Mouse (Mus musculus): Measurements from ENCODE around the gene Ednra. TPM values are rescaled to one million over a fixed set of nuclear protein-coding genes. Genes with fewer than 3 reads are reported as not detected.
A peak's percentile ranks its signal among the peaks of the same experiment; 100 is the strongest.

Gene Ednra
- total RNA-seq, 2 experiments from 2014 or later, result 2.3 to 2.7 TPM

- no peak for DNase-seq
Observed at GRCm38 (mm10) chr8:77650646-77651190, 73.5 kb downstream of the Ednra start.

DNA sequence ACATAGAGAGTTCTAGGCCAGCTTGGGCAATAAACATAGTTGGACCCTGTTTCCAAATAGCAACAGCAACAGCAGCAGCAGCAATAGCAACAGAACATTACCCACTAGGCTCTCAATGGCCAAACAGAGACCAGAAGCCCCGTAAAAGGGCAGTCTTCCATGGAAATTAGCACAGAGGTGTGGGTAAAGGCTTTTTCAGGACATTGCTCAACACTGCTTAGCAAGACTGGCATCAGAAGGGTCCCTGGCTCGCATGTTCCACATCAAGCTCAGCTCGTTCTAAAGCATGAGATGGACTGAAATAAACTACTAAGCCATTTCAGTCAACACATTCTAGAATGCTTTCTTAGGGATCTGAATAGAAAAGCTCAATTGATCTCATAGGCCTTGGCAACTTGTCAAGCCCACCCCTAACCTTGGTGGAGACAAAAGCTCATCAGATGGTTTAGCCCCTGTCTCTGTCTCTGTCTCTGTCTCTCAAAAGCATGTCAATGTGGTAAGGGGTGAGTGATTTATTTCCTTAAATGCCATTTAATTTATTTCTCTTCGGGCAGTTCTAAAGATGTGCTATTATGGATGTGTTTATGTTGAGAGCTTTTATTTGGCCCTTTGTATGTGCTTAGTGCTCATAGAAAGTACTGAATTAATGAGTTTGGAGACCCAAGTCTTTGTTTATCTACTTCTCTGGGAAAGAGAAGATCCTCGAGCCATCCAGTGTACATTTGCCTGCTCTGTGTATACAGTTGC is 84.0 kb downstream of the Ednra start:
- no peak for DNase-seq

DNA sequence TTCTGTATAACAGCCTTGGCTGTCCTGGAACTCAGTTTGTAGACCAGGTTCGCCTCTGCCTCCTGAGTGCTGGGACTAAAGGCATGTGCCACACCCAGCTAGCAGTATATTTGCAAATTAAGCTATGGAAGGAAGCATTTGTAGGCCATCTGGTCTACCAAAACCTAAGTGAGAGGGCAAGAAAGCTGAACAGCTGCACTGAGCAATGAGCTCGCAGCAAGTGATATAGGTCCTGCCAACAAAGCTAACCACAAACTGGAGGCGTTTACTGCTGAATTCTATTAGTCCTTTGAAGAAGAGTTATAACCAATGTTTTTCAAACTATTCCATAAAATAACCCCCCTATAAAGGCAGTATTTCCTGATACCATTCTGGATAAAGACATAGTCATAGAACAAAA is 86.7 kb downstream of the Ednra start:
- no peak for DNase-seq

- no peak for DNase-seq
Observed at GRCm38 (mm10) chr8:77634035-77634434, 90.2 kb downstream of the Ednra start.

GRCm38 (mm10) chr8:77633211-77633610 is 91.1 kb downstream of the Ednra start:
- no peak for DNase-seq

DNA sequence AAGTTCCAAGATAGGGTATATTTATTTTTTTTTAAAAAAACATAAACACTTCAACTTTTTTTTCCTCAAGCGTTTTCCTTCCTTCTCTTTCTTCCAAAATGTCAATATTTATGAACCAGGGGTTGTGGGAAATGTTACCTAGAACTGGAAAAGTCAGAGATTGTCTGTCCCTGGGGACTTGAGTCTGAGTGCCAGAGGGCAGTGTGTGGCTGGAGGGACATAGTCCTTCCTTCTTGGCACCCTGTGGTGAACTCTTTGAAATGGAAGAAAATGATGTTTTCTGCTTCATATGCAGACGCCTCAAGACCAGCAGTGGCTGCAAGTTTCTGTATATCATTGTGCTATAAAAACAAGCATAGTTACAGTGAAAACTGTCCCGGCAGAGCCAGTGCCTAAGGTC is 93.6 kb downstream of the Ednra start:
- no peak for DNase-seq

DNA sequence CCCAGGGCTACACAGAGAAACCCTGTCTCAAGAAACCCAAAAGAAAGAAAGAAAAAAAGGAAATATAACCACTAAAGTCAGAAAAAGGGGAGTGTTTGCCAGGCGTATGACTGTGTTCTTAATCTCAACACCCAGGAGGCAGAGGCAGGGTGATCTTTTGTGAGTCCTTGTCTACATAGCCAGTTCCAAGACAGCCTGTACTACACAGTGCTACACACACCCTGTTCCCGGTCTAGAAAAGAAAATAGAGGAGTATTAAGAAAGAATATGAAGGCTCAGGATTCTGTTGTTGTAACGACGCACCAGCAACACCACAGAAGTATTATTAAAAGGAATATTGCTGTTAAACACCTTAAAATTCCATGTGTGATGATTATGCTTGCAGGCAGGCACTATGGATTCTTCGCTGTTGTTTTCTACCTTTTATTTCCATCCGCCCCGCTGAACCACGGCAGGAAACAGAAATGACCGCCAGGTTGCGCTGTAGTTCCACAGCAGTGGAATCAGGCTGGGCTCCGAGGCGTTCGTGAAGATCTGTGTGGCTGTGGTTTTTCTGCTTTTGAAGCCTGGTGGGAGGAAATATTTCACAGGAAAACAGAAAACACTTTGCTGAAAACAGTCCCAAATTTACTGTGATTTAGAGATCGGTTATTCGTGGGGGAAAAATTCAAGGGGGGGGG is 94.3 kb downstream of the Ednra start:
- DNase-seq, result peak; percentile 31

GRCm38 (mm10) chr8:77623677-77624209 is 100.5 kb downstream of the Ednra start:
- DNase-seq, result no peak

- DNase-seq, result peak; percentile 7
Observed at GRCm38 (mm10) chr8:77617916-77618315, 106.3 kb downstream of the Ednra start.

Other genes starting within 250 kb of the Ednra start
- gene Arhgap10, start 206.5 kb downstream of the Ednra start, total RNA-seq (2021), result 10 to 100 TPM; 48.2 to 58.2 TPM
- gene Prmt9, start 175.1 kb downstream of the Ednra start, total RNA-seq (2021), result 1 to 10 TPM; 8.0 to 8.9 TPM
- gene Tmem184c, start 113.8 kb downstream of the Ednra start, total RNA-seq (2021), result 1 to 10 TPM; 9.2 to 9.7 TPM

Measured in gastrocnemius, postnatal 25 days (tissue).